Mouse (Mus musculus): ENCODE measurements at regions not wholly inside any gene's neighbourhood (a gene's known extent, or its start where the extent isn't known, plus 50 kb on each side); places are given as distances from the start of the nearest gene placed in this dataset.

DNA sequence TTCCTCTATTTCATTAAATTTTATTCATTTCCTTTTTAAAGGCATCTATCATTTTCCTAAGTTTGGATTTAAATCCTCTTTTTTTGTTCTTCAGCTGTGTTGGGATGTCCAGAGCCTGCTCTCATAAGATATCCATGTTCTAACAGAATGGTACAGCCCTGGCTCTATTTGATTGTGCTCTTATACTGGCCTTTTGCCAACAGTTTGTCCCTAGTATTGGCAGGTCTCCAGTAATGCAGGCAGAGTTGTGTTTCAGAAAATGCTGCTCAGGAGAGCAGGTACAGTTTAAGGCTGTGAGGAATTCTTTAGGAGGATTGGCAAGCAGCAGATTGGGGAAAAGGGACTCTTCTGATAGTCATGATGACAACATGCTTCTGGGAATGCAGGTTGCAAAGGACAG, 797.1 kb upstream of the Slit2 start:
- no peak for DNase-seq (ENCODE audit: low spot score)

DNA sequence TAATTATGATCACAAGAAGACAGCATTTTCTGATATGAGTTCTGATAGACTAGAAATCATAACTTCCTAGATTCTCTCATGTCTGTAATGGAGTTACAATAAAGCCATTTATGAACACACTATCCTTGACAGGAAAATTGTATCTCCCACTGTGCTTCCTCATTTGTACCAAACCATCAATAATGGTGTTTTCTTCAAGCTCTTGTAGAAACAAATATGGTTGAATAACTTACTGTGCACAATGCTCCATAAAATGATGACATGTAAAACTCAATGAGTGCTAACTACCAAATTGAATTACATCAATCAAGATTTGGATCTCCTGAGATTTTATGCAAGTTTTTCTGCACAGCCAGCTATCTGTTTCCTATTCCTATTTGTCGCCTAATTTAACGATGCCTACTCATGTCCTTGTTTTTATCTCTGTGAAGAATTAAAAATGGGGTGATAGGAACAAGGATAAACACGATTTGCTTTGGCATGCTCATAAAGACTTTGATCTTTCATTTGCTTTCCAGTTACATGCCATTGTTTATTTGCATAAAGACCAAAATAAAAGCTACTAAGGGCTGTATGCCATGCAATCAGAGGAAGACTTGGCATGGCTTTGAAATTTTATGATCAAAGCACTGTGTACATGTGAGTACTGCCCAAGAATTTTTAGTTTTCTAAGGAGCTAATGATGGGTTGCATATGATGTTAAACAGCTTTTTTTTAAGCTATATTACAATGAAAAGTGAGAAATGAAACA, 780.6 kb upstream of the Slit2 start:
- peak; percentile 1 for DNase-seq (ENCODE audit: low spot score)

DNA sequence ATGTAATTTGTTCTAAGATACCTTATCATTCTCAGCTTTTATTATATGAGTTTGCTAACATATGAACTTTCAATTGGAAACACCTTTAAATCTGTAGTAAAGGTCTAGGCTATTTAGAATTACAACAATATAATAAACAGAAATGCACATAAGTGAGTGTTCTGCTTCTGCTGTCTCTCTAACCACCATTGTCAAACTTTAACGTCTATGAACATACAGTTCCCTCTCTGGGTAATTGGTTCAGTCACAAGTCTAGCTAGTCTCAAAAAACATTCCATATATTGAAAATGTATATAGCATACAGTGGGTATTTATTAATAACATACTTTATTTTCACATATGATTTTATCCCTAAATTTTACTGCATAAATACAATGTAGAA, 780.0 kb upstream of the Slit2 start:
- no peak for DNase-seq (ENCODE audit: low spot score)

DNA sequence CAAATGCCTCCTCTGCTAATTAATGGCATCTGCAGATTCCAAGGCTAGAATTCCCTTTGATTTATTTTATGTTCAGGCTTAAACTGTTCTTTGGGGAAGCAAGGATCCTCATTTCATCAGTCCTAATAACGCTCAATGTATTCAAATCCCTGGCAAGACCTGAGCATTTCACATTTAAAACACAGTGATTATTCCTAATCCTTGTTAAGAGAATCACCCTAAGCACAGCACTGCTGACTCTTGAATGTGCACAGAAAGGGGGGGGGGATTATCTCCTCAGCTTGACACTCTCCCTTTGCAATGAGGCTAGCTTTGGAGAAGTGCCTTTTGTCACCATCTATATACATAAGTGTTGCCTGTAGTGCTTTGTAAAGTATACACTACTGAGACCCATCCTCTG, 772.4 kb upstream of the Slit2 start:
- DNase-seq (ENCODE audit: low spot score), result no peak

- no peak for DNase-seq (ENCODE audit: low spot score)
Measured at GRCm38 (mm10) chr5:47215421-47215820, 767.5 kb upstream of the Slit2 start.

GRCm38 (mm10) chr5:47225247-47225646, 757.7 kb upstream of the Slit2 start:
- no peak for DNase-seq (ENCODE audit: low spot score)

GRCm38 (mm10) chr5:47236094-47236493, 746.8 kb upstream of the Slit2 start:
- DNase-seq (ENCODE audit: low spot score), result no peak

- DNase-seq (ENCODE audit: low spot score), result no peak
Measured at GRCm38 (mm10) chr5:47240060-47240459, 742.9 kb upstream of the Slit2 start.

GRCm38 (mm10) chr5:47240586-47240985, 742.4 kb upstream of the Slit2 start:
- DNase-seq (ENCODE audit: low spot score), result peak; percentile 3

- DNase-seq (ENCODE audit: low spot score), result no peak
Measured at GRCm38 (mm10) chr5:47254835-47255369, 728.0 kb upstream of the Slit2 start.

- no peak for DNase-seq (ENCODE audit: low spot score)
Measured at GRCm38 (mm10) chr5:47261658-47262411, 721.1 kb upstream of the Slit2 start.

DNA sequence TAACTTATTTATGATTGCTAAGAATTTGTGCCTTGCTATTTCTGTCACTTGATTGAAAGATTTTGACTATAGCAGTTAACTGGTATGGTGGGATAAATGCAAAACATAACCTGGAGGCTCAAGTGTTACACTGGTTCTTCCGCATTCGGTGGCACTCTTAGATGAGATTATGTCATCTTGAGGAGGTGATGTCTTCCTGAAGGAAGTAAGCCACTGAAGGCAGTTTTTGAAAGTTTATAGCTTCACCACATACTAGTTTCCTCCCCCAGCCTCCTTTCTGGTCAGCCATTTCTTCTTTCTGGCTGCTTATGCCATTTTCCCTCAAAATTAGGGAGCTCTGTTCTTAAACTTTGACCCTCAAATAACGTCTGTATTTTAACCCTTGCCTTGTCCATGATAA, 710.3 kb upstream of the Slit2 start:
- DNase-seq (ENCODE audit: low spot score), result no peak

DNA sequence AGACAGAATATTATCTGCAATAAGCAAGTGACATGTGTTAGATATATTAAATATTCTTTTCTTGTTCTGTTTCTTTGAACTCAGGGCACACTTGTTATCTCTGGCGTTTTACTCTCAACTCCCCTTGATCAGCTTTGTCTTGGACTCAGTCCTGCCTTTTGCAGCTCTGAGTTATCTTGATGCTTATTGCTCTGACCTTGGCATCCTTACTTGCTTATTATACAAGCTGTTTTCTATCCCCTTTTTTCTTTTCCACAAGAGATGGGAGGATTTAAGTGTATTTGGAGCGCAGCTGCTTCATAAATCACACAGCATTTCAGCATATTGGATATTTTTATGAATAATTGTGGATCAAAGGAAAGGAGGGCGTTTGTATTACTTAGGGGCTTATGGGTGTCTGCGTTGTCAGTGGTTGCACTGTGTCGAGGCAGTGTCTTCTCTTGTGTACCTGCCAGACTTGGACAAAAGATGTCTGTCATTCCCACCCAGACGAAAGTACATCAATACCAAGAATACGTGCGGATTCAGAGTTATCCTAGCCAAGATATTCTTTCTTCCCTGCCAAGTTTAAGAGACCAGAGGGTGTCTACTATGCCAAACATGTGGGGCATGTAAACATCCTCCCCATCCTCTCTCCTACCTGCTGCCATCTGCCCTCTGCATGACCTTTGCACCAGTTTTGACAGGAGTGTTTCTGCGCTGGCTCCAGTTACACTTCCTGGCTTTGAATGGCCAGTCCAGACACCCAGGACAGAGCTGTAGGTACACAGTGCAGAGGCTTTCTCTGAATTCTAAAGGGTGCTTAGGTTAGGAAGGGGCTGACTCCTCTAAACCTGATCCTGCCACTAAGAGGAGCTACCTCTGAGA, 709.3 kb upstream of the Slit2 start:
- DNase-seq (ENCODE audit: low spot score), result peak; percentile 20

DNA sequence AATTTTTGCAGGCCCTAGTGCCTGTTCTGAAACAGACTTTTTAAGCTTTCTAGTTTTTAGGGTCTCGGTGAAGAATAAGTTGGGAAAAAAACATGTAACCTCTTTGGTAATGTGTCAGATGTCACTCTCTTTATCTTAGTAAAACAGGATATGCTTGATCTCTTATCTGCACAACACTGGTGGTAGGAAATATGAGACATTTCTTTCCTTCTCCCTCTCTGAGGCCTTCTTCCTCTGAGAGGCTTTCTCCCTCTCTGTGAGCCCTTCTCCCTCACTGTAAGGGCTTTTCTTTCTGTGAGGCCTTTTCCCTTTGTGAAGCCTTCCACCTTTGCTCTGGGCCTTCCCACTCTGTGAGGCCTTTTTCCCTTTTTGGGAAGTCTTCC, 708.7 kb upstream of the Slit2 start:
- DNase-seq (ENCODE audit: low spot score), result no peak

- no peak for DNase-seq (ENCODE audit: low spot score)
Measured at GRCm38 (mm10) chr5:47276231-47277195, 706.4 kb upstream of the Slit2 start.

DNA sequence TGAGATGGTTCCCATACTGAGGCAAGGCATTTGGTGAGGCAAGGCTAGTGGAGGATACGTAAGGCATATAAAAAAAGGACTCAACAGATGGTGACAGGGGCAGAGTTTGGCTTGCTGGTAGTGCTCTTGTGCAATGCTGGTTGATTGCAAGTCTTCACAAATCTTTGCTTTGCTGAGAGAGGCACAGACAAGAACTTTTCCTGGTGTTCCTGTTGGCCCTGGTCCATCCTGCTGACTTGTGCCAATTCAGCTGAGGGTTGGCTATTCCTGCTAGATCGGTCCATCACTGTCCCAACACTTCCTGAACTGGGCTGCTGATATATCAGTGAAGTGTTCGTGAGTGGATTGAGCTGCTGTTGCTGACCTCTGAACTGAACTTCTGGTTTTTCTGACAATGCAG, 703.3 kb upstream of the Slit2 start:
- peak; percentile 55 for DNase-seq (ENCODE audit: low spot score)

- DNase-seq (ENCODE audit: low spot score), result no peak
Measured at GRCm38 (mm10) chr5:47299602-47300001, 683.3 kb upstream of the Slit2 start.

- DNase-seq (ENCODE audit: low spot score), result no peak
Measured at GRCm38 (mm10) chr5:47317506-47317905, 665.4 kb upstream of the Slit2 start.

- DNase-seq (ENCODE audit: low spot score), result no peak
Measured at GRCm38 (mm10) chr5:47318147-47318546, 664.8 kb upstream of the Slit2 start.

DNA sequence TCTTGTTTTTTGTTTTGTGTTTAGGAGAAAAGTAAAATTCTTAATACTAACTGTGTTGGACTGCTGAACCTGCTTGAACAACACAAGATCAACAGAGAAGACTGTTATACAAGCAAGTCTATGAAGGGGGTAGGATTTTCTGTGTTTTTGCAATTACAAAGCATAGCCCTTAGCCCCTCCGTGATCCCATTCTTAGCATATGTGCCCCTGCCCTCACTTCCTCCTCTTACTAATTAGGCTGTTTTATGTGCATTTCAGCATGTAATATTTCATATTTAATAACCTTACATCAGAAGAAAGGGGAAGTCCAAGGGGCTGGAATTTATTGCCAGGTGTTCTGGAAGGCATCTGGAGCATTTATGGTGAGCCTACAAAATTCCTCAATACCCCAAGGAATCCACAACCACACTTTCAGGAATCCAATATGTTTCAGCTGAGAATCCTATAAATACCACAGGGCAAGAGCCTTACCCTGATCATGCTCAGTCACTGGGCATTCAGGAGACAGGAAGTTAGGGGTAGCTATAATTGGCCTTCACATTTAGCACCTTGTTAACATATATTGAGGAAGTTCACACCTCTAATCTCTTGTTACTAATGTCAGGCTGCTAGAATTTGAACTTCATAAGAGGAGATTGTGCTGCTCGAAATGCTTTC, 660.3 kb upstream of the Slit2 start:
- no peak for DNase-seq (ENCODE audit: low spot score)

DNA sequence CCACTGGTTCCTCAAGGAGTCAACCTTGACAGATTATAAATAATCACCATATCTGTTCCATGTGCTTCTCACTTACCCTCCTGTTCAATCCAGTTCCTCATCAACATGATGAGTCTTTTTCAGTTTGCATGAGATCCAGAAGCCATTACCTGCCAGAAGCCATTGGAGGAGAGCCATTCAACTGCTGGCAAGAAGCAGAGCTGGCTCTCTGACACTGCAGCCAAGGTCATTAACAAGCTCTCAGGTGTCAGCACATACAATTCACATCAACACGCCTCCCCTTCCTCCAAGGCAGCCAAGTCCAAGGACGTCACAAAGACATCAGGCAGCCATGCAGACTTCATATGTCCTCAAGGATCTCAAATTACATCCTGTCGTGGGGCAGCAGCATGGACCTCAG, 648.6 kb upstream of the Slit2 start:
- no peak for DNase-seq (ENCODE audit: low spot score)
